Mouse (Mus musculus) C2C12 (cell line): Measurements from ENCODE around the gene Eif5a2.

ENCODE experiments used
- CEBPB ChIP-seq: IDR thresholded peaks from one replicate; pipeline ENCODE4 v1.6.1; 2011; ENCODE audit warnings: low read depth, mild to moderate bottlenecking, control low read depth, moderate library complexity
- CTCF ChIP-seq: IDR thresholded peaks from one replicate; pipeline ENCODE4 v1.5.1; 2011; ENCODE audit not compliant: control insufficient read depth, insufficient read depth, insufficient read length
- FOSL1 ChIP-seq: IDR thresholded peaks from one replicate; pipeline ENCODE4 v1.8.0; 2011; ENCODE audit warnings: mild to moderate bottlenecking, low read length; ENCODE audit not compliant: poor library complexity, insufficient read depth, severe bottlenecking
- MAX ChIP-seq: IDR thresholded peaks from one replicate; pipeline ENCODE4 v1.6.1; 2011; ENCODE audit warnings: mild to moderate bottlenecking, control low read depth
- MYOD1 ChIP-seq: IDR thresholded peaks from one replicate; pipeline ENCODE4 v1.6.1; 2011; ENCODE audit warnings: low read depth; ENCODE audit not compliant: control insufficient read depth, insufficient read length
- MYOG ChIP-seq: IDR thresholded peaks from one replicate; pipeline ENCODE4 v1.6.1; 2011; ENCODE audit not compliant: control insufficient read depth, insufficient read length; ENCODE audit errors: extremely low read depth
- USF1 ChIP-seq: IDR thresholded peaks from one replicate; pipeline ENCODE4 v1.6.1; 2011; ENCODE audit warnings: low read depth, mild to moderate bottlenecking, control low read depth, moderate library complexity

DNA sequence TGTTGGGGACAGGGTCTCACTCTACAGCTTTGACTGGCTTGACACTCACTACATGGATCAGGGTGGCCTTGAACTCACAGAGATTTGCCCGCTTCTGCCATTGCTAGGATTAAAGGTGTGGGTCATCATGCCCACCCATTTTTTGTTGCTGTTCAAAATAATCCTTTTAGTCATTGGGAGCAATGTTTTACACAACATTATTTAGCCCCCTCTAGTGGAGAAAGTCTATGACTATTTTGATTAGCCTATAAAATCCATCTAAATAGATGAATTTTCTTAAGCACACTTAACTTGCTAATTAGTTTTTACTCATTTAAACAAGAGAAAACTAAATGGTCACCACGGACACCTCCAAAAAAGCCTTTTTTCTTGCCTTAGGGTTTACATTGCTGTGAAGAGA is 46.5 kb downstream of the Eif5a2 start:
- TF ChIP-seq CTCF (no peak), MYOG (no peak), USF1 (no peak), MYOD1 (no peak), MAX (no peak), FOSL1 (no peak), CEBPB (no peak)
